Mouse (Mus musculus): ENCODE measurements around the gene Scarb1.

- no peak for TF ChIP-seq CTCF (IDR thresholded peaks at IDR 0.05; ENCODE audit: extremely low read depth, insufficient read depth, insufficient read length, insufficient replicate concordance)
- no peak for TF ChIP-seq POLR2A (IDR thresholded peaks at IDR 0.05; ENCODE audit: low read depth, low read length)
These were observed 17.3 kb upstream of the Scarb1 start for GRCm38 (mm10) chr5:125358270-125358608.

All from spleen, adult 2 months (tissue).